Mouse (Mus musculus): Measurements from ENCODE around the gene Plekhg1. TPM values are rescaled to one million over a fixed set of nuclear protein-coding genes. Genes with fewer than 3 reads are reported as not detected.

The Plekhg1 gene
- polyA plus RNA-seq, 1 experiment from 2014 or later = 7.4 TPM

GRCm38 (mm10) chr10:3799455-3799854, 59.3 kb downstream of the Plekhg1 start:
- H3K4me2 ChIP-seq = no peak overlapping the region
- no peaks in the 10 kb centered on the region for H3K4me1 ChIP-seq
- no peaks in the 10 kb centered on the region for H3K36me3 ChIP-seq
- no peak for ATAC-seq (ENCODE audit: low FRiP score)
- H3K27me3 ChIP-seq (replicated peaks) = no peaks in the 10 kb centered on the region
- H3K4me3 ChIP-seq (replicated peaks) = no peak overlapping the region
- H3K9ac ChIP-seq (replicated peaks) = no peak overlapping the region
- no peaks in the 10 kb centered on the region for H3K9me3 ChIP-seq (replicated peaks)
- H3K27ac ChIP-seq (replicated peaks) = no peak overlapping the region

GRCm38 (mm10) chr10:3801254-3801653, 61.1 kb downstream of the Plekhg1 start:
- H3K4me1 ChIP-seq = no peaks in the 10 kb centered on the region
- H3K36me3 ChIP-seq = no peaks in the 10 kb centered on the region
- WGBS = 80% methylated on average over 6 of the region's 6 CpGs
- H3K27ac ChIP-seq (replicated peaks) = no peak overlapping the region
- no peaks in the 10 kb centered on the region for H3K9me3 ChIP-seq (replicated peaks)
- no peak overlapping the region for H3K4me2 ChIP-seq
- no peak overlapping the region for H3K4me3 ChIP-seq (replicated peaks)
- ATAC-seq (ENCODE audit: low FRiP score) = no peak
- H3K9ac ChIP-seq (replicated peaks) = no peak overlapping the region
- no peaks in the 10 kb centered on the region for H3K27me3 ChIP-seq (replicated peaks)

GRCm38 (mm10) chr10:3805334-3805733, 65.2 kb downstream of the Plekhg1 start:
- no peaks in the 10 kb centered on the region for H3K27me3 ChIP-seq (replicated peaks)
- H3K4me2 ChIP-seq = no peak overlapping the region
- WGBS = 67% methylated on average over 3 of the region's 3 CpGs
- H3K4me3 ChIP-seq (replicated peaks) = no peak overlapping the region
- no peak for ATAC-seq (ENCODE audit: low FRiP score)
- H3K36me3 ChIP-seq = no peaks in the 10 kb centered on the region
- no peaks in the 10 kb centered on the region for H3K9me3 ChIP-seq (replicated peaks)
- H3K9ac ChIP-seq (replicated peaks) = no peak overlapping the region
- H3K27ac ChIP-seq (replicated peaks) = no peak overlapping the region
- no peaks in the 10 kb centered on the region for H3K4me1 ChIP-seq

GRCm38 (mm10) chr10:3807980-3808379, 67.8 kb downstream of the Plekhg1 start:
- no peak overlapping the region for H3K27ac ChIP-seq (replicated peaks)
- ATAC-seq (ENCODE audit: low FRiP score) = no peak
- no peak overlapping the region for H3K4me3 ChIP-seq (replicated peaks)
- no peak overlapping the region for H3K9ac ChIP-seq (replicated peaks)
- no peaks in the 10 kb centered on the region for H3K36me3 ChIP-seq
- no peaks in the 10 kb centered on the region for H3K9me3 ChIP-seq (replicated peaks)
- H3K4me2 ChIP-seq = no peak overlapping the region
- H3K27me3 ChIP-seq (replicated peaks) = no peaks in the 10 kb centered on the region
- no peaks in the 10 kb centered on the region for H3K4me1 ChIP-seq
- 94% methylated on average over 3 of the region's 3 CpGs for WGBS

GRCm38 (mm10) chr10:3810476-3811273, 70.5 kb downstream of the Plekhg1 start:
- Histone ChIP-seq H3K27ac (replicated peaks) (no peak overlapping the region), H3K9me3 (replicated peaks) (no peaks in the 10 kb centered on the region), H3K9ac (replicated peaks) (no peak overlapping the region), H3K4me3 (replicated peaks) (no peak overlapping the region), H3K4me2 (no peak overlapping the region), H3K27me3 (replicated peaks) (no peaks in the 10 kb centered on the region), H3K4me1 (no peaks in the 10 kb centered on the region), H3K36me3 (no peaks in the 10 kb centered on the region)
- 77% methylated on average over 10 of the region's 10 CpGs for WGBS
- ATAC-seq (ENCODE audit: low FRiP score) = no peak

GRCm38 (mm10) chr10:3818940-3819701, 79.0 kb downstream of the Plekhg1 start:
- WGBS = 30% methylated on average over 5 of the region's 5 CpGs
- H3K4me2 ChIP-seq = no peak overlapping the region
- H3K36me3 ChIP-seq = no peaks in the 10 kb centered on the region
- ATAC-seq (ENCODE audit: low FRiP score) = peak; percentile 55; the same call in 1 of the 2 replicates
- no peaks in the 10 kb centered on the region for H3K4me1 ChIP-seq
- no peaks in the 10 kb centered on the region for H3K27me3 ChIP-seq (replicated peaks)
- no peak overlapping the region for H3K4me3 ChIP-seq (replicated peaks)
- H3K9me3 ChIP-seq (replicated peaks) = no peaks in the 10 kb centered on the region
- H3K27ac ChIP-seq (replicated peaks) = 0 out of 2 replicates have a peak overlapping the region, but pooled peaks have one; percentile 11
- H3K9ac ChIP-seq (replicated peaks) = no peak overlapping the region

GRCm38 (mm10) chr10:3823826-3824225, 83.7 kb downstream of the Plekhg1 start:
- WGBS = 65% methylated on average over 6 of the region's 6 CpGs
- no peak for ATAC-seq (ENCODE audit: low FRiP score)
- H3K27me3 ChIP-seq (replicated peaks) = no peaks in the 10 kb centered on the region

GRCm38 (mm10) chr10:3826043-3826442, 85.9 kb downstream of the Plekhg1 start:
- no peak for ATAC-seq (ENCODE audit: low FRiP score)
- H3K9me3 ChIP-seq (replicated peaks) = no peaks in the 10 kb centered on the region
- no peak overlapping the region for H3K9ac ChIP-seq (replicated peaks)
- no peak overlapping the region for H3K27ac ChIP-seq (replicated peaks)
- WGBS = 93% methylated on average over 6 of the region's 6 CpGs
- no peaks in the 10 kb centered on the region for H3K36me3 ChIP-seq
- no peak overlapping the region for H3K4me3 ChIP-seq (replicated peaks)
- H3K27me3 ChIP-seq (replicated peaks) = no peaks in the 10 kb centered on the region
- no peaks in the 10 kb centered on the region for H3K4me1 ChIP-seq
- no peak overlapping the region for H3K4me2 ChIP-seq

More at GRCm38 (mm10) chr10:3823826-3824225, 83.7 kb downstream of the Plekhg1 start:
- Histone ChIP-seq H3K4me1 (no peaks in the 10 kb centered on the region), H3K4me3 (replicated peaks) (no peak overlapping the region), H3K4me2 (no peak overlapping the region), H3K27ac (replicated peaks) (no peak overlapping the region), H3K9ac (replicated peaks) (no peak overlapping the region), H3K9me3 (replicated peaks) (no peaks in the 10 kb centered on the region), H3K36me3 (no peaks in the 10 kb centered on the region)

GRCm38 (mm10) chr10:3827368-3827767, 87.2 kb downstream of the Plekhg1 start:
- H3K9ac ChIP-seq (replicated peaks) = no peak overlapping the region
- ATAC-seq (ENCODE audit: low FRiP score) = no peak
- H3K9me3 ChIP-seq (replicated peaks) = no peaks in the 10 kb centered on the region
- no peak overlapping the region for H3K4me3 ChIP-seq (replicated peaks)
- 71% methylated on average over 1 of the region's 1 CpGs for WGBS
- no peaks in the 10 kb centered on the region for H3K36me3 ChIP-seq
- H3K27ac ChIP-seq (replicated peaks) = no peak overlapping the region
- H3K4me2 ChIP-seq = no peak overlapping the region
- no peaks in the 10 kb centered on the region for H3K27me3 ChIP-seq (replicated peaks)
- peaks cover 7% of the 10 kb centered on the region; the same call in 1 of the 2 replicates for H3K4me1 ChIP-seq

- H3K27ac ChIP-seq (replicated peaks) = no peak overlapping the region
- H3K27me3 ChIP-seq (replicated peaks) = no peaks in the 10 kb centered on the region
- no peak for ATAC-seq (ENCODE audit: low FRiP score)
- no peaks in the 10 kb centered on the region for H3K9me3 ChIP-seq (replicated peaks)
- H3K4me1 ChIP-seq = peaks cover 7% of the 10 kb centered on the region; the same call in 1 of the 2 replicates
- no peak overlapping the region for H3K4me3 ChIP-seq (replicated peaks)
- 31% methylated on average over 5 of the region's 5 CpGs for WGBS
- no peaks in the 10 kb centered on the region for H3K36me3 ChIP-seq
- no peak overlapping the region for H3K9ac ChIP-seq (replicated peaks)
- H3K4me2 ChIP-seq = no peak overlapping the region
Observed at GRCm38 (mm10) chr10:3829472-3829871, 89.3 kb downstream of the Plekhg1 start.

- ATAC-seq (ENCODE audit: low FRiP score) = no peak
- no peaks in the 10 kb centered on the region for H3K27me3 ChIP-seq (replicated peaks)
- 100% methylated on average over 1 of the region's 1 CpGs for WGBS
- H3K4me3 ChIP-seq (replicated peaks) = no peak overlapping the region
- H3K9me3 ChIP-seq (replicated peaks) = no peaks in the 10 kb centered on the region
- no peak overlapping the region for H3K27ac ChIP-seq (replicated peaks)
- no peak overlapping the region for H3K4me2 ChIP-seq
- no peak overlapping the region for H3K9ac ChIP-seq (replicated peaks)
- H3K4me1 ChIP-seq = peaks cover 7% of the 10 kb centered on the region; the same call in 1 of the 2 replicates
- H3K36me3 ChIP-seq = no peaks in the 10 kb centered on the region
Observed at GRCm38 (mm10) chr10:3830618-3831017, 90.5 kb downstream of the Plekhg1 start.

Measured in neural tube, embryonic 15.5 days (tissue).